Mouse (Mus musculus) cortical plate, adult 2 months (tissue): Measurements from ENCODE around the gene Ccdc92b. TPM values are rescaled to one million over a fixed set of nuclear protein-coding genes. Genes with fewer than 3 reads are reported as not detected.

Experiments used
- H3K27ac ChIP-seq: fragments of 200-500 bp; 2 replicates; pipeline ENCODE4 v1.5.1; 2012; ENCODE audit warnings: low read length, control low read depth, inconsistent platforms; ENCODE audit not compliant: insufficient read depth
- H3K4me1 ChIP-seq: fragments of 200-500 bp; 2 replicates; pipeline ENCODE4 v1.6.1; 2011; ENCODE audit warnings: low read length; ENCODE audit not compliant: control insufficient read depth, insufficient read depth
- H3K4me3 ChIP-seq: fragments of 200-500 bp; 2 replicates; pipeline ENCODE4 v1.5.1; 2011; ENCODE audit warnings: mild to moderate bottlenecking, low read length, control low read depth; ENCODE audit not compliant: insufficient read depth
- CTCF ChIP-seq: fragments of 200-500 bp; IDR thresholded peaks from 2 replicates; pipeline ENCODE4 v1.5.1; 2011; ENCODE audit warnings: mild to moderate bottlenecking, control low read depth, low read length; ENCODE audit not compliant: insufficient read depth; ENCODE audit errors: extremely low read depth
- POLR2A ChIP-seq: fragments of 200-500 bp; IDR thresholded peaks from 2 replicates; pipeline ENCODE4 v1.6.1; 2011; ENCODE audit warnings: mild to moderate bottlenecking, low read length, control low read depth; ENCODE audit not compliant: insufficient read depth; ENCODE audit errors: extremely low read depth
- polyA plus RNA-seq: library from polyadenylated mRNA; depleted of rRNA; stranded (reverse); fragments of >200 nt; gene quantifications from 2 replicates; pipeline ENCODE4 v1.2.3, GENCODE M21; 2012

Ccdc92b gene
- polyA plus RNA-seq, 1 experiment, result 23.1 TPM

- no peak for TF ChIP-seq POLR2A
- TF ChIP-seq CTCF, result no peak
- Histone ChIP-seq H3K4me1 (no peaks in the 10 kb centered on the region), H3K4me3 (peak within 1 kb of the TSS; percentile 38), H3K27ac (no peak within 1 kb of the TSS)
These were observed 8.7 kb upstream of the Ccdc92b start, which contains the start of gene Rap1gap2 for GRCm38 (mm10) chr11:74610545-74611176. Rap1gap2 (minus strand) TSS chr11:74610915.

DNA sequence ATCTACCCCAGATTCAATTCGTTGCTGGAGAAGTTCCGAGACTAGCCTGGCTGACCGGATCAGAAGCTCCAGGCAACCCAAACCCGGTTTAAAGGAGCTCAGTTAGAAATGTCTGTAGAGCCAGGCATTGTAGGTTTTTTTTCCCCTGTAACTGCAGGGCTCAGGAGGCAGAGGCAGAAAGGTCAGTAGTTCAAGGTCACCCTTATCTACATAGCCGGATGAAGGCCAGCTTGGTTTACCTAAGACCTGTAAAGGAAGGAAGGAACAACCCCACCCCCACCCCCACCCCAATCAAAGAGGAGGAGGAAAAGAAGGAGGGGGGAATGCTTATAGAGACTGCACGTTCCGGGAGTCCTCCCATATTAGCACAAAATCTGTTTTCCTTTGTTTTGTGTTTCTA lies 8.0 kb upstream of the Ccdc92b start:
- H3K4me1 ChIP-seq, result no peaks in the 10 kb centered on the region
- no peak overlapping the region for H3K27ac ChIP-seq
- peak overlapping the region; percentile 38; the same call in 1 of the 2 replicates for H3K4me3 ChIP-seq
- no peak for TF ChIP-seq CTCF

- Histone ChIP-seq H3K27ac (no peak overlapping the region), H3K4me3 (no peak overlapping the region), H3K4me1 (no peaks in the 10 kb centered on the region)
- TF ChIP-seq CTCF, result no peak
These were observed 6.0 kb upstream of the Ccdc92b start for GRCm38 (mm10) chr11:74613428-74613827.

DNA sequence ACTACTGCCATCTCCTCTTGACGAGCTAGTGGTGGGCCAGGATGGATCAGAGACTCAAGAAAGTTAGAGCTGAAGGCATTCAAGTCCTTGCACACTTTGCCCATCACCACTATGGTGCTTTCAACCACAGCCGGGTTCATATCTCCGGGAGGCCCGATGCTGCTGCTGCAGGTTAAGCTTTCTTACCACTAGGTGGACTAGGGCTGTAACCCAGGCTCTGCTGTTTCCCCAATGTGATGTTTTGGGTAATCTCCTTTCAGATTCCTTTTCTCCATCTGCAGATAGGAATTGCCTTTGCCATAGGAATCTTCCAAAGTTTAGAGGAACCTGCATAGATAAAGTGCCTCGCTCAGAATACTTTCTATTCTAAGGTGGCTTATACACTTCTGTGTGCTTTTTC lies 3.8 kb upstream of the Ccdc92b start:
- TF ChIP-seq POLR2A (no peak), CTCF (0 out of 2 replicates have a peak, but pooled peaks have one; percentile 2)
- no peak overlapping the region for H3K4me3 ChIP-seq
- no peak overlapping the region for H3K27ac ChIP-seq
- H3K4me1 ChIP-seq, result no peaks in the 10 kb centered on the region; the same call in 1 of the 2 replicates

- peak overlapping the region; percentile 89 for H3K27ac ChIP-seq
- no peak for TF ChIP-seq CTCF
- no peak for TF ChIP-seq POLR2A
- H3K4me1 ChIP-seq, result peaks cover 4% of the 10 kb centered on the region
- H3K4me3 ChIP-seq, result peak overlapping the region; percentile 96
These were observed 523 bp downstream of the Ccdc92b start for GRCm38 (mm10) chr11:74619956-74620300.

DNA sequence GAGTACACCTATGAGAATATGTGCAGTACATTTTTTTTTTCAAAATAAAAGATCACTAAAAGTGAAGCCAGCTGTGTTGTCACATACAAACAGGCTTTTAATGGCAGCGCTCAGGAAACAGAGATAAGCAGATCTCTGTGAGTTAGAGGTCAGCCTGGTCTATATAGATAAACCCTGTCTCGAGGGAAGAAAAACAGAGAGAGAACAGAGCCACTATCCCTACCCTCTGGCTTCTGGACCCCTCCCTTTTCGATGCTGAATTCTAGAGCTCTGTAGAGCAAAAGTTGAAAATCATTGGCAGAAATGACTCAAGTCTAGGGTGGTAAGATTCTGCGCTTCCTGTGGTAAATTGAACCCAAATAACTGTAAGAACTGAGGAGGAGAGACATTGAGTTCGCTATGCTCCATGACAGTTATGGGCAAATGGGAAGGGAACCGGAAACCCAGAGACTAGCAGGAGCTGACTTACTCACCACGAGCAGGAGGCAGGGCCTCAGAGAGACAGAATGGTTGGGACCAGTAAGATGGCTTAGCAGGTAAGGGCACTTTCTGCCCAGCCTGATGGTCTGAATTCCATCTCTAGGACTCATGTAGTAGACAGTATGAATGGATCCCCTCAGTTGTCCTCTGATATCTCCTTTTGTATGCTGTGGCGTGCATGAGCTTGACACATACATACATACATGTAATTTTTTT lies 2.7 kb downstream of the Ccdc92b start:
- no peak for TF ChIP-seq CTCF
- TF ChIP-seq POLR2A, result no peak
- no peak overlapping the region for H3K27ac ChIP-seq
- peaks cover 4% of the 10 kb centered on the region for H3K4me1 ChIP-seq

DNA sequence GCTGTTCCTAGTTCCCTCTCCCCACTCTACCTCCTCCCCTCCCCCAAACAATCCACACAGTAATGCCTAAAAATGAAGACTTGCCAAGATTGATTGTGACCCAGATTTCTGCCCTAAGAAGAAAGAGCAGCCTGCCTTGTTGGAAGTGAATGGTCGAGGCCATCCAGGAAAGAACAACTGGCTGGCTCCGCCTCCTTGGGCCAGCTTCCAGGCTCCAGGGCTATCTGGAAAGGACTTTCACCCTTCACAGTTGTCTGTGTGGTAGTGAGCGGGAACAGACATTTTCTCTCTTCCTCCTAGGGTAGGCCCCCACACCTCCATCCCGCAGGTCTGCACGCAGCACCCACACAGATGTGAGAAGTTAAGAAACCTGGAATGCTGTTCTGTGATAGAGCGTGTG lies 4.3 kb downstream of the Ccdc92b start:
- Histone ChIP-seq H3K27ac (no peak overlapping the region), H3K4me1 (peaks cover 4% of the 10 kb centered on the region), H3K4me3 (no peak overlapping the region)
- no peak for TF ChIP-seq POLR2A
- TF ChIP-seq CTCF, result no peak

More for the DNA sequence above, 2.7 kb downstream of the Ccdc92b start:
- H3K4me3 ChIP-seq, result no peak overlapping the region

GRCm38 (mm10) chr11:74625333-74625732 lies 5.9 kb downstream of the Ccdc92b start:
- TF ChIP-seq POLR2A (no peak), CTCF (no peak)
- Histone ChIP-seq H3K4me1 (peaks cover 4% of the 10 kb centered on the region), H3K27ac (no peak overlapping the region), H3K4me3 (no peak overlapping the region)

DNA sequence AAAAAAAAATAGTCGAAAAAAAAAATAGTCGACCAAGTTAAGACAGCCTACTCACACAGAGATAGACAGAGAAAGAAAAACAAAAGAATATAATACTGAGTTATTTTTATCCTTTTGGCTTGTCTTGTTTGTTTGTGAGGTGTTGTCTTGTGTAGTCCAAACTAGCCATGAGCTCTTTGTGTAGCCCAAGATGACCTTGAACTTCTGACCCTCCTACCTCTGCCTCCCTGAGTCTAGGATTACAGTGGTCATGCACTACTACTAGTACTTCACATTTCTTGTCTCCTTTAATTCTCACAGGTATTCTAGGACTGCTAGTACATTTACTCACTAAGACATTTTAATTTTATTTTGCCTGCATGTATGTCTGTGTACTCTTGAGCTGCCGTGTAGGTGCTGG lies 8.1 kb downstream of the Ccdc92b start:
- H3K4me1 ChIP-seq, result peaks cover 2% of the 10 kb centered on the region
- no peak overlapping the region for H3K27ac ChIP-seq
- H3K4me3 ChIP-seq, result no peak overlapping the region
- TF ChIP-seq POLR2A (no peak), CTCF (no peak)
